Mouse (Mus musculus) lung, adult 2 months (tissue): ENCODE measurements around the gene Olfr1469.
"Not testable (repeated sequence)": the region's sequence is repeated elsewhere in the genome, so short reads cannot be mapped to it uniquely, and the experiment has no call there.

Source experiments
- CTCF ChIP-seq: fragments of 200-500 bp; IDR thresholded peaks from 2 replicates; pipeline ENCODE4 v1.5.1; 2011; ENCODE audit warnings: mild to moderate bottlenecking, low read length, control low read depth; ENCODE audit not compliant: insufficient read depth
- POLR2A ChIP-seq: fragments of 200-500 bp; IDR thresholded peaks from 2 replicates; pipeline ENCODE4 v1.6.1; 2011; ENCODE audit warnings: low read depth, mild to moderate bottlenecking, control low read depth, low read length, borderline replicate concordance; ENCODE audit errors: extremely low read depth

- not testable (repeated sequence) for TF ChIP-seq CTCF, POLR2A
Measured at GRCm38 (mm10) chr19:13443109-13443508, 35.5 kb downstream of the Olfr1469 start, which contains the start of gene Olfr1471.
